Mouse (Mus musculus) olfactory bulb, adult 2 months (tissue): ENCODE measurements around the gene Acox3.

Experiments
- CTCF ChIP-seq: fragments of 200-500 bp; IDR thresholded peaks from 2 replicates; pipeline ENCODE4 v1.5.1; 2012; ENCODE audit warnings: low read depth, mild to moderate bottlenecking, low read length, moderate library complexity; ENCODE audit not compliant: insufficient read depth
- POLR2A ChIP-seq: fragments of 200-500 bp; IDR thresholded peaks from 2 replicates; pipeline ENCODE4 v1.6.1; 2012; ENCODE audit warnings: mild to moderate bottlenecking, low read depth, low read length, moderate library complexity; ENCODE audit not compliant: insufficient read depth

DNA sequence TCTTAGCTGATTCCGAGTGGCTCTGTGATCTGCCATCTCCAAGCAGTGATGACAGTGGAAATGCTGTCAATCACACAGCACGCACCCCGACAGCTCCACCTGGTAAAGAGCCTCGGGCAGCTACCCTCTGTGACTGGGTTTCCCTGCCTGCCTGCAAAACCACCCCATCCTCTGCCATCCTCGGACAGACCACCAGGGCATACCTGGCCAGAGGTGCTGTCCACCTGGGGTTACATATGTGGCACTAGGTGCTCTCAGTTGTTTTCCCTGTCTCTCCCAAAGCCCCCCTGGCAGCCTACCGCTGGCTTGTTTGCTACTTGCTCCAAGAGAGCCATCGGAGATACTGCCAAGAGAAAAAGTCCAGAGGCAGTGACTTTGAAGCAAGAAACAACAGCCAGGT lies 24.0 kb downstream of the Acox3 start:
- no peak for TF ChIP-seq CTCF
- no peak for TF ChIP-seq POLR2A
